Mouse (Mus musculus) megakaryocyte, embryonic 14.5 days (primary cell): ENCODE results near the gene Baiap2.

Experiments used
- FLI1 ChIP-seq: IDR thresholded peaks from 2 replicates; pipeline ENCODE4 v1.6.1; 2012; ENCODE audit warnings: low read length, inconsistent platforms, mixed read lengths
- GATA1 ChIP-seq: IDR thresholded peaks from 3 replicates; pipeline ENCODE4 v1.6.1; 2012; ENCODE audit warnings: mixed read lengths, low read length, inconsistent platforms, borderline replicate concordance

DNA sequence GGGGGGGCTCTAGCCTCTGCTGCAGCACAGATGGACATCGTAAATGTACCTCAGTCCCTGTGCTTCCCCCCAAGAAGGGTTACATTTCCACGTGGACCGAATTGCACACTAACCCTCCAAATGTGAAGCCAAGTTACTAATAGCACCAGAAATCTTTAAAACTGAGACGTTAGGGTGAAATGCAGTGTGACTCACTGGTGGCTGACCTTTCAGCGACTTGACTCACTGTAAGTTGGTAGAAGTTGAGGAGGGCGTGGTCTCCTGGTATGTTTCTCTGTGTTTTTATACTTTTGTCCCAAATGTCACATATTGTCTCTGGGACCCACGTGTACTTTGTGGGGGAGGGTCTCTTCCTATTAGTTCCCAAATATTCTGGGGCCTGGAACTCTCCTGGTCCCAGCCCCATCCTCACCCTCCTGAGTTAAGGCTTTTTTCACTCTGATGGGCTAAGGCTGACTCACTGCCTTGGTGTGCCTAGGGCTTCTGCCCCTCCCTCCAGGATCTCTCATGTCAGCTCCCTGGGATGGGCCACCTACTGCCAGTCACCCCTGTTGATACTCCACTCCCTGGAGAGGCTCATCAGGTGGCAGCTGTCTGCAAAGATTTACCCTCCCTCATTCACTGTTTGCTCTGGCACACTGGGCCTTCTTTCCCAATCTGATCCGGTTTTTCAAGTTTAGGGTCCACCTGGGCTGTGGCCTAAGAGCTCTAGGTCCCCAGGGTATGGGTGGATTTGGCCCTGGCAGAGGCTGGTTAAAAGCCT lies 33.4 kb downstream of the Baiap2 start:
- TF ChIP-seq GATA1 (no peak), FLI1 (no peak)
